Mouse (Mus musculus): ENCODE data around the gene Ttc33. TPM values are rescaled to one million over a fixed set of nuclear protein-coding genes. Genes with fewer than 3 reads are reported as not detected.

Gene Ttc33
- total and polyA plus RNA-seq, 3 experiments, result 14.8 to 63.5 (median 47.8) TPM

GRCm38 (mm10) chr15:5193833-5194232, 8.5 kb downstream of the Ttc33 start:
- ATAC-seq (ENCODE audit: extremely low read depth, insufficient number of reproducible peaks, low FRiP score, poor library complexity, severe bottlenecking) (no peak), DNase-seq (ENCODE audit: low spot score) (no peak)
- Histone ChIP-seq H3K36me3 (replicated peaks) (peaks cover 84% of the 10 kb centered on the region), H3K4me3 (ENCODE audit: low read depth, low read length) (no peak overlapping the region), H3K4me1 (ENCODE audit: insufficient read depth, low read depth, low read length) (peaks cover 45% of the 10 kb centered on the region), H3K27me3 (ENCODE audit: insufficient read depth, low read length) (no peaks in the 10 kb centered on the region), H3K9me3 (replicated peaks) (no peaks in the 10 kb centered on the region)
- TF ChIP-seq POLR2AphosphoS5 (IDR thresholded peaks at IDR 0.05; ENCODE audit: insufficient replicate concordance, low read depth, low read length) (no peak), CTCF (IDR thresholded peaks at IDR 0.05; ENCODE audit: low read depth, low read length) (0 out of 2 replicates have a peak, but pooled peaks have one; percentile 12)

- Histone ChIP-seq H3K9me3 (replicated peaks) (no peaks in the 10 kb centered on the region), H3K36me3 (replicated peaks) (peaks cover 84% of the 10 kb centered on the region), H3K27me3 (ENCODE audit: insufficient read depth, low read length) (no peaks in the 10 kb centered on the region), H3K4me3 (ENCODE audit: low read depth, low read length) (no peak overlapping the region), H3K4me1 (ENCODE audit: insufficient read depth, low read depth, low read length) (peaks cover 40% of the 10 kb centered on the region)
- TF ChIP-seq CTCF (IDR thresholded peaks at IDR 0.05; ENCODE audit: low read depth, low read length) (no peak), TAL1 (conservative IDR thresholded peaks at IDR 0.05; ENCODE audit: low read depth, low read length) (no peak), GATA2 (IDR thresholded peaks at IDR 0.05; ENCODE audit: borderline replicate concordance, low read depth, low read length) (no peak), GATA1 (IDR thresholded peaks at IDR 0.05; ENCODE audit: borderline replicate concordance, low read length) (no peak), POLR2AphosphoS5 (IDR thresholded peaks at IDR 0.05; ENCODE audit: insufficient replicate concordance, low read depth, low read length) (no peak)
- ATAC-seq (ENCODE audit: extremely low read depth, insufficient number of reproducible peaks, low FRiP score, poor library complexity, severe bottlenecking) (peak; percentile 42; the same call in 1 of the 2 replicates), DNase-seq (ENCODE audit: low spot score) (no peak)
Observed at GRCm38 (mm10) chr15:5194446-5194845, 9.1 kb downstream of the Ttc33 start.

DNA sequence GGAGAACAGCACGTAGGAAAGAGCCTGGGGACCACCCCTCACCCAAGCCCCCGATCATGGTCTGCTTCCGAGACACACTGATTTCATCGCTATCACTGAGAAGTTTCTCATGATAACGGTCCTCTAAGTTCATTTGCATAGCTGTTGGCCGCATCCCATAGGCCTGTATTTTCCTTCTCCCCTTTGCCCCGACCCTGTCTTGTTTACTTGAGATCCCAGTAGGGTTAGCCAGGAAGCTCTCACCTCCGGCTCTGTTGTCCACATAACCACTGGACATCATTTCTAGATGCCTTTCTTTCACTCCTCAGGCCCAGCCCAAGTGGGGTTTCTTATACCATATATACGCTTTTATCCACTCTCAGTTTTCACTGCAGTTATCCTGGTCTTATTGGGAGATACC, 9.6 kb downstream of the Ttc33 start:
- no peak for DNase-seq (ENCODE audit: low spot score)
- TF ChIP-seq POLR2AphosphoS5 (IDR thresholded peaks at IDR 0.05; ENCODE audit: insufficient replicate concordance, low read depth, low read length) (no peak), GATA1 (IDR thresholded peaks at IDR 0.05; ENCODE audit: borderline replicate concordance, low read length) (no peak), TAL1 (conservative IDR thresholded peaks at IDR 0.05; ENCODE audit: low read depth, low read length) (no peak), GATA2 (IDR thresholded peaks at IDR 0.05; ENCODE audit: borderline replicate concordance, low read depth, low read length) (no peak), CTCF (IDR thresholded peaks at IDR 0.05; ENCODE audit: low read depth, low read length) (no peak)
- ATAC-seq (ENCODE audit: extremely low read depth, insufficient number of reproducible peaks, low FRiP score, poor library complexity, severe bottlenecking), result no peak
- H3K36me3 ChIP-seq (replicated peaks), result peaks cover 84% of the 10 kb centered on the region
- H3K4me3 ChIP-seq (ENCODE audit: low read depth, low read length), result no peak overlapping the region
- H3K27me3 ChIP-seq (ENCODE audit: insufficient read depth, low read length), result no peaks in the 10 kb centered on the region
- no peaks in the 10 kb centered on the region for H3K9me3 ChIP-seq (replicated peaks)
- peaks cover 38% of the 10 kb centered on the region for H3K4me1 ChIP-seq (ENCODE audit: insufficient read depth, low read depth, low read length)

DNA sequence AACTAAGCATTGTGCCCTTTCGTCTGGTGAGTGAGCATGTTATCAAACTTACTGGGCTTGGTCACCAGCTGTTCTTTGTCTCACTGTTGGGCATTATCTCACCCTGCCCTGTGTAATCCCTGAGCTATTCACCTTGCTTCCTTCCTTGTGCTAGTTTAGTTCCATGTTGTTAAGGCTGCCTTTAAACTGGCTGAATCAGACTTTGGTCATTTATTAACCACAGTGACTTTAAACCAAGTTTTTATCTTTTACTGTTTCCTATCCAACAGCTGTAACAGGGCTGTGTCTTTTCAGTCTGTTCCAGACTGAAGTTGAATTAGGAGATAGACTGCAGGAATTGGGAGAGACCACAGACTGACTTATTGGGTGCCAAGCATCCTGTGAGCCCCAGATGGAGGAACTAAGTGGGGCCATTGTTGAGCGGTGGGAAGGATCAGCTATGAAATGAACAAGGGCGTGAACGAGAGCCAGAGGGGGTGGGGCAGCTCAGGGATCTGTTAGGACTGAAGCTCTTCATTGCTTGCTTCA, 10.7 kb downstream of the Ttc33 start:
- Histone ChIP-seq H3K27me3 (ENCODE audit: insufficient read depth, low read length) (no peaks in the 10 kb centered on the region), H3K9me3 (replicated peaks) (no peaks in the 10 kb centered on the region), H3K36me3 (replicated peaks) (peaks cover 80% of the 10 kb centered on the region), H3K4me1 (ENCODE audit: insufficient read depth, low read depth, low read length) (peaks cover 36% of the 10 kb centered on the region), H3K4me3 (ENCODE audit: low read depth, low read length) (no peak overlapping the region)
- ATAC-seq (ENCODE audit: extremely low read depth, insufficient number of reproducible peaks, low FRiP score, poor library complexity, severe bottlenecking) (0 out of 2 replicates have a peak, but pooled peaks have one; percentile 10), DNase-seq (ENCODE audit: low spot score) (no peak)
- no peak for TF ChIP-seq GATA2 (IDR thresholded peaks at IDR 0.05; ENCODE audit: borderline replicate concordance, low read depth, low read length)
- no peak for TF ChIP-seq GATA1 (IDR thresholded peaks at IDR 0.05; ENCODE audit: borderline replicate concordance, low read length)
- no peak for TF ChIP-seq TAL1 (conservative IDR thresholded peaks at IDR 0.05; ENCODE audit: low read depth, low read length)
- no peak for TF ChIP-seq CTCF (IDR thresholded peaks at IDR 0.05; ENCODE audit: low read depth, low read length)
- no peak for TF ChIP-seq POLR2AphosphoS5 (IDR thresholded peaks at IDR 0.05; ENCODE audit: insufficient replicate concordance, low read depth, low read length)

GRCm38 (mm10) chr15:5196691-5197090, 11.4 kb downstream of the Ttc33 start:
- peaks cover 80% of the 10 kb centered on the region for H3K36me3 ChIP-seq (replicated peaks)
- TF ChIP-seq POLR2AphosphoS5 (IDR thresholded peaks at IDR 0.05; ENCODE audit: insufficient replicate concordance, low read depth, low read length) (no peak), TAL1 (conservative IDR thresholded peaks at IDR 0.05; ENCODE audit: low read depth, low read length) (no peak), GATA2 (IDR thresholded peaks at IDR 0.05; ENCODE audit: borderline replicate concordance, low read depth, low read length) (no peak), CTCF (IDR thresholded peaks at IDR 0.05; ENCODE audit: low read depth, low read length) (no peak), GATA1 (IDR thresholded peaks at IDR 0.05; ENCODE audit: borderline replicate concordance, low read length) (no peak)
- H3K27me3 ChIP-seq (ENCODE audit: insufficient read depth, low read length), result no peaks in the 10 kb centered on the region
- H3K4me1 ChIP-seq (ENCODE audit: insufficient read depth, low read depth, low read length), result peaks cover 38% of the 10 kb centered on the region
- H3K9me3 ChIP-seq (replicated peaks), result no peaks in the 10 kb centered on the region
- no peak overlapping the region for H3K4me3 ChIP-seq (ENCODE audit: low read depth, low read length)
- ATAC-seq (ENCODE audit: extremely low read depth, insufficient number of reproducible peaks, low FRiP score, poor library complexity, severe bottlenecking) (no peak), DNase-seq (ENCODE audit: low spot score) (no peak)

DNA sequence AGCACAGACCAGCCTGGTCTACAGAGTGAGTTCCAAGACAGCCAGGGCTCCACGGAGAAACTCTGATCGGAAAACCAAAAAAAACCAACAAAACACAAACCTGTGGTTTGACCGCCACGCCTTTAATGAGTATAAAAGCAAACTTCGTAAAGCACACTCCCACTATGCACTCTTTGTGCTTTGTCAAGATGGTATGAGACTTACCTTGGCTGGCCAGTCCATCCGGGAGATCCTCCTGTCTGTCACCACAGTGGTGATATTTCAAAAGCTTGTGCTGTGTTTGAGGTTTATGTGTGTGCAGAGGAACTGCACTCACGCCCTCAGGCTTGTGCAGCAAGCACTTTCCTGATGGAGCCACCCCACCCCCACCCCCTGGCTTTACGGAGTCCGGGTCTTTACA, 19.9 kb downstream of the Ttc33 start:
- no peak for TF ChIP-seq CTCF (IDR thresholded peaks at IDR 0.05; ENCODE audit: low read depth, low read length)
- no peak for TF ChIP-seq GATA2 (IDR thresholded peaks at IDR 0.05; ENCODE audit: borderline replicate concordance, low read depth, low read length)
- TF ChIP-seq POLR2AphosphoS5 (IDR thresholded peaks at IDR 0.05; ENCODE audit: insufficient replicate concordance, low read depth, low read length), result no peak
- TF ChIP-seq TAL1 (conservative IDR thresholded peaks at IDR 0.05; ENCODE audit: low read depth, low read length), result no peak
- no peak for TF ChIP-seq GATA1 (IDR thresholded peaks at IDR 0.05; ENCODE audit: borderline replicate concordance, low read length)
- peaks cover 46% of the 10 kb centered on the region for H3K36me3 ChIP-seq (replicated peaks)
- ATAC-seq (ENCODE audit: extremely low read depth, insufficient number of reproducible peaks, low FRiP score, poor library complexity, severe bottlenecking), result no peak

More for the DNA sequence above, 19.9 kb downstream of the Ttc33 start:
- Histone ChIP-seq H3K9me3 (replicated peaks) (no peaks in the 10 kb centered on the region), H3K27me3 (ENCODE audit: insufficient read depth, low read length) (no peaks in the 10 kb centered on the region), H3K4me3 (ENCODE audit: low read depth, low read length) (no peak overlapping the region), H3K4me1 (ENCODE audit: insufficient read depth, low read depth, low read length) (peaks cover 19% of the 10 kb centered on the region)
- no peak for DNase-seq (ENCODE audit: low spot score)
